Mouse (Mus musculus) C3H10T1/2 (cell line): Measurements from ENCODE around the gene Tmem248. TPM values are rescaled to one million over a fixed set of nuclear protein-coding genes. Genes with fewer than 3 reads are reported as not detected.

Experiments used
- polyA plus RNA-seq, 2 experiments: library from polyadenylated mRNA; unstranded; fragments of >200 nt; fragmentation: generic; extraction: Trizol; gene quantifications; one replicate each; pipeline ENCODE4 v1.2.1; 2012; ENCODE audit warnings: missing spikeins in 2 of 2

Gene Tmem248
- polyA plus RNA-seq = 10 to 100 TPM; 14.9 to 21.0 TPM

GRCm38 (mm10) chr5:130216781-130217180, at the start of gene Tmem248:
Gene Tmem248, plus strand, starts transcription at chr5:130217081.

GRCm38 (mm10) chr5:130171423-130171954, 45.4 kb upstream of the Tmem248 start, which contains the start of gene Rabgef1:
Gene Rabgef1, plus strand, starts transcription at chr5:130171798.

GRCm38 (mm10) chr5:130255017-130255720, 38.3 kb downstream of the Tmem248 start, which contains the start of the genes Sbds and Tyw1:
Gene Sbds, minus strand, starts transcription at chr5:130255530.
Gene Tyw1, plus strand, starts transcription at chr5:130255619.

Other genes starting within 250 kb of the Tmem248 start
- gene Gusb, start 214.0 kb upstream of the Tmem248 start, polyA plus RNA-seq = 10 to 100 TPM; 47.4 to 52.4 TPM
- 10 to 100 TPM; 53.7 to 58.6 TPM for gene Asl, start 187.8 kb upstream of the Tmem248 start, polyA plus RNA-seq
- 10 to 100 TPM; 12.1 to 27.1 TPM for gene Crcp, start 187.8 kb upstream of the Tmem248 start, polyA plus RNA-seq
- 10 to 100 TPM in 1 of 2 experiments, 1 to 10 TPM in 1; 7.0 to 40.9 TPM for gene Tpst1, start 143.8 kb upstream of the Tmem248 start, polyA plus RNA-seq
- 1 to 10 TPM in 1 of 2 experiments, under 1 TPM in 1; 0.36 to 4.6 TPM for gene Kctd7, start 72.2 kb upstream of the Tmem248 start, polyA plus RNA-seq
- gene Rabgef1, start 45.3 kb upstream of the Tmem248 start, polyA plus RNA-seq = 10 to 100 TPM in 1 of 2 experiments, 1 to 10 TPM in 1; 1.7 to 13.0 TPM
- 10 to 100 TPM; 10.9 to 29.7 TPM for gene Sbds, start 38.4 kb downstream of the Tmem248 start, polyA plus RNA-seq
- gene Tyw1, start 38.5 kb downstream of the Tmem248 start, polyA plus RNA-seq = 10 to 100 TPM; 13.8 to 19.3 TPM
- under 1 TPM; 0.05 to 0.20 TPM for gene Caln1, start 152.4 kb downstream of the Tmem248 start, polyA plus RNA-seq
- gene A330070K13Rik, start 167.6 kb downstream of the Tmem248 start, polyA plus RNA-seq = not detected